Mouse (Mus musculus) hindlimb bud, embryonic 11.5 days (tissue): ENCODE measurements around the gene Lnx1.

Experiments used
- DNase-seq: peaks from one replicate; pipeline ENCODE4 v3.0.0-alpha.2; 2012; ENCODE audit warnings: low read depth, low spot score; ENCODE audit errors: extremely low spot score

Gene Lnx1

GRCm38 (mm10) chr5:74699673-74700072 lies 3.0 kb downstream of the Lnx1 start:
- DNase-seq: no peak

- DNase-seq: no peak
These were observed 5.2 kb downstream of the Lnx1 start for GRCm38 (mm10) chr5:74697534-74697933.

- peak; percentile 68 for DNase-seq
These were observed 8.3 kb downstream of the Lnx1 start for GRCm38 (mm10) chr5:74694390-74694801.

- DNase-seq: no peak
These were observed 8.9 kb downstream of the Lnx1 start for GRCm38 (mm10) chr5:74693836-74694235.

- no peak for DNase-seq
These were observed 10.2 kb downstream of the Lnx1 start for GRCm38 (mm10) chr5:74692411-74693090.

- no peak for DNase-seq
These were observed 13.9 kb downstream of the Lnx1 start for GRCm38 (mm10) chr5:74688822-74689221.

- no peak for DNase-seq
These were observed 17.8 kb downstream of the Lnx1 start for GRCm38 (mm10) chr5:74684944-74685343.

GRCm38 (mm10) chr5:74683832-74684231 lies 18.9 kb downstream of the Lnx1 start:
- no peak for DNase-seq

GRCm38 (mm10) chr5:74682735-74683134 lies 20.0 kb downstream of the Lnx1 start:
- DNase-seq: no peak

- no peak for DNase-seq
These were observed 23.1 kb downstream of the Lnx1 start for GRCm38 (mm10) chr5:74679631-74680030.

GRCm38 (mm10) chr5:74678693-74679092 lies 24.0 kb downstream of the Lnx1 start:
- no peak for DNase-seq

- DNase-seq: no peak
These were observed 25.0 kb downstream of the Lnx1 start for GRCm38 (mm10) chr5:74677399-74678338.

- no peak for DNase-seq
These were observed 30.2 kb downstream of the Lnx1 start for GRCm38 (mm10) chr5:74672556-74672955.

- no peak for DNase-seq
These were observed 31.8 kb downstream of the Lnx1 start for GRCm38 (mm10) chr5:74670877-74671276.

GRCm38 (mm10) chr5:74669925-74670324 lies 32.8 kb downstream of the Lnx1 start:
- DNase-seq: no peak

GRCm38 (mm10) chr5:74668956-74669355 lies 33.8 kb downstream of the Lnx1 start:
- no peak for DNase-seq

GRCm38 (mm10) chr5:74662618-74663017 lies 40.1 kb downstream of the Lnx1 start:
- no peak for DNase-seq

- no peak for DNase-seq
These were observed 40.8 kb downstream of the Lnx1 start for GRCm38 (mm10) chr5:74661734-74662560.

GRCm38 (mm10) chr5:74659856-74660255 lies 42.9 kb downstream of the Lnx1 start:
- no peak for DNase-seq

- no peak for DNase-seq
These were observed 43.4 kb downstream of the Lnx1 start for GRCm38 (mm10) chr5:74659281-74659680.

GRCm38 (mm10) chr5:74657930-74658329 lies 44.8 kb downstream of the Lnx1 start:
- no peak for DNase-seq
